Mouse (Mus musculus) liver, adult 2 months (tissue): ENCODE results near the gene Tex48.

Experiments used
- CTCF ChIP-seq: fragments of 200-500 bp; IDR thresholded peaks from 2 replicates; pipeline ENCODE4 v1.5.1; 2011; ENCODE audit warnings: low read depth, low read length, control low read depth
- POLR2A ChIP-seq: fragments of 200-500 bp; IDR thresholded peaks from 2 replicates; pipeline ENCODE4 v1.6.1; 2011; ENCODE audit warnings: low read length, control low read depth; ENCODE audit not compliant: insufficient read depth; ENCODE audit errors: extremely low read depth

- TF ChIP-seq POLR2A, result no peak
- TF ChIP-seq CTCF, result no peak
These were observed 46.0 kb upstream of the Tex48 start for GRCm38 (mm10) chr4:63668255-63668654.
